Mouse (Mus musculus) erythroblast, embryonic 14.5 days (primary cell): ENCODE results near the gene Cd81. TPM values are rescaled to one million over a fixed set of nuclear protein-coding genes. Genes with fewer than 3 reads are reported as not detected.

Experiments
- H3K27me3 ChIP-seq: 2 replicates; pipeline ENCODE4 v1.6.1; 2012; ENCODE audit warnings: inconsistent platforms; ENCODE audit not compliant: control insufficient read depth
- H3K36me3 ChIP-seq: 2 replicates; pipeline ENCODE4 v1.6.1; 2012; ENCODE audit warnings: mild to moderate bottlenecking, inconsistent platforms; ENCODE audit not compliant: control insufficient read depth
- H3K4me1 ChIP-seq: 2 replicates; pipeline ENCODE4 v1.6.1; 2012; ENCODE audit warnings: inconsistent platforms; ENCODE audit not compliant: control insufficient read depth
- H3K4me3 ChIP-seq: replicated peaks from 2 replicates; pipeline ENCODE3; 2012; ENCODE audit warnings: moderate library complexity, mild to moderate bottlenecking, inconsistent platforms
- H3K9me3 ChIP-seq: 2 replicates; pipeline ENCODE4 v1.6.1; 2012; ENCODE audit warnings: low read length, inconsistent platforms, mixed read lengths; ENCODE audit not compliant: control insufficient read depth
- GATA1 ChIP-seq: IDR thresholded peaks from 2 replicates; pipeline ENCODE4 v1.6.1; 2012; ENCODE audit warnings: low read length, inconsistent platforms, mixed read lengths
- TAL1 ChIP-seq: IDR thresholded peaks from 3 replicates; pipeline ENCODE4 v1.6.1; 2012; ENCODE audit warnings: low read length, inconsistent platforms, mixed read lengths
- polyA plus RNA-seq: library from polyadenylated mRNA; stranded (reverse); fragments of >175 nt; gene quantifications from 2 replicates; pipeline ENCODE4 v1.2.3, GENCODE M21; 2012

Cd81 gene
- polyA plus RNA-seq, 1 experiment, result 5.9 TPM

DNA sequence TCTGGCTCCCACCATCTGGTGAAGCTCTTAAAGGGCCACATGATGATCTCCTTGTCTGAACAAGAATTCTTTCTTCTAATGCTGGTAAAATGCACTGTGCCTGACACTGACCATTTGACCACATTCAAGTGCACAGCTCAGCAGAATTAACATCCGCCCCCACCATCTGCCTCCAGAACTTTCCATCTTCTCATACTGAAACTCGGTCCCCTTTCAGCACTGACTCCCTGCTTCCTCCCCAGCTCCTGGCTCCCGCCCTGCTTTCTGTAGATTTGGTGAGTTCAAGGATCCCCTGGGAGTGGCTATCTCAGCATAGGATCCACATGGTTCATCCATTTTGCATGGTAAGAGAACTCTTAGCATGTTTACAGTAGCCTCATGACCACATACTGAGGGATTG lies 31.8 kb upstream of the Cd81 start:
- TF ChIP-seq GATA1 (no peak), TAL1 (no peak)
- Histone ChIP-seq H3K36me3 (peaks cover 30% of the 10 kb centered on the region), H3K27me3 (no peaks in the 10 kb centered on the region), H3K4me3 (no peak overlapping the region), H3K4me1 (peaks cover 19% of the 10 kb centered on the region), H3K9me3 (no peaks in the 10 kb centered on the region)

GRCm38 (mm10) chr7:143021356-143022164 lies 31.0 kb upstream of the Cd81 start:
- Histone ChIP-seq H3K4me3 (no peak overlapping the region), H3K9me3 (no peaks in the 10 kb centered on the region), H3K36me3 (peaks cover 30% of the 10 kb centered on the region), H3K4me1 (peaks cover 13% of the 10 kb centered on the region), H3K27me3 (no peaks in the 10 kb centered on the region)
- TF ChIP-seq TAL1, result no peak
- TF ChIP-seq GATA1, result no peak

DNA sequence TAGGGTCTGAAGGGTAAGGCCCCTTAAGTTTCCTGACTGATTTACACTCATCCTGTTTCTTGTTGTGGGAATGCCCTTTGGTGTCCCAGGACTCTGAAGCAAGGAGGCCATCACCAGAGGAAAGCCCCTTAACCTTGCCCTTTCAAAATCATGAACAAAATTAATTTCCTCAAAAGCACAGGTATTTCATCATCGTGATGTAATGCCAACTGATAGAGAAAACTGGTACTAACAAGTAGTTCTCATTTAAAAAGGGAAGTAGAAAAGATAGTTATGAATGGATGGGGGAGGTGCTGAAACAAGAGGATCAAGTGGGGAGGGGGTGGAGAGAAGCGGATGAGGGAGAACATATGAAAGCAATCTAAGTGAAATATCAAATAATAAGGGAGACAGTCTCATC lies 29.0 kb upstream of the Cd81 start:
- Histone ChIP-seq H3K9me3 (no peaks in the 10 kb centered on the region), H3K4me3 (no peak overlapping the region), H3K4me1 (peaks cover 6% of the 10 kb centered on the region), H3K27me3 (no peaks in the 10 kb centered on the region; the same call in 1 of the 2 replicates), H3K36me3 (peaks cover 13% of the 10 kb centered on the region)
- TF ChIP-seq GATA1 (no peak), TAL1 (no peak)

- Histone ChIP-seq H3K4me3 (no peak overlapping the region), H3K4me1 (peaks cover 5% of the 10 kb centered on the region), H3K27me3 (no peaks in the 10 kb centered on the region; the same call in 1 of the 2 replicates), H3K36me3 (peaks cover 7% of the 10 kb centered on the region), H3K9me3 (no peaks in the 10 kb centered on the region)
- TF ChIP-seq TAL1 (no peak), GATA1 (no peak)
Measured at GRCm38 (mm10) chr7:143024293-143024692, 28.2 kb upstream of the Cd81 start.

GRCm38 (mm10) chr7:143025496-143025895 lies 27.0 kb upstream of the Cd81 start:
- no peak for TF ChIP-seq GATA1
- no peak for TF ChIP-seq TAL1
- Histone ChIP-seq H3K9me3 (no peaks in the 10 kb centered on the region), H3K36me3 (peaks cover 2% of the 10 kb centered on the region), H3K4me3 (no peak overlapping the region), H3K27me3 (no peaks in the 10 kb centered on the region; the same call in 1 of the 2 replicates), H3K4me1 (peaks cover 5% of the 10 kb centered on the region)

DNA sequence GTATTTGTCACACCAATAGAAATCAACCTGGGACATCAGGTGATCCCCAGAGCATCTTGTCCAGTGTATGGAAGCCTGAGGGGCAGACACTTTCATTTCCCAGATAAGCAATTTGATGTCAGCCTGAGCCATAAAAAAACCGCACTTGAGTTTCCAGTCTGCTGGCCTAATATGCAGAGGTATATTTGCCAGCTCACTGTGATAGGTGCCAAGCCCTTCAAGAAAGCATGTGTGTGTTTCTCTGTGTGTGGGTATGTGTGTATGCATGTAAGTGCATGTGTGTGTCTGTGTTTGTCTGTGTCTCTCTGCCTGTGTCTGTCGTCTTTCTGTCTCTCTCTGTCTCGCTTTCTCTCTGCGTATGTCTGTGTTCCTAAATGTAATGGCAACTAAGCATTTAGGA lies 25.3 kb upstream of the Cd81 start:
- Histone ChIP-seq H3K27me3 (no peaks in the 10 kb centered on the region; the same call in 1 of the 2 replicates), H3K36me3 (no peaks in the 10 kb centered on the region), H3K9me3 (no peaks in the 10 kb centered on the region), H3K4me1 (no peaks in the 10 kb centered on the region), H3K4me3 (no peak overlapping the region)
- TF ChIP-seq GATA1, result no peak
- no peak for TF ChIP-seq TAL1

DNA sequence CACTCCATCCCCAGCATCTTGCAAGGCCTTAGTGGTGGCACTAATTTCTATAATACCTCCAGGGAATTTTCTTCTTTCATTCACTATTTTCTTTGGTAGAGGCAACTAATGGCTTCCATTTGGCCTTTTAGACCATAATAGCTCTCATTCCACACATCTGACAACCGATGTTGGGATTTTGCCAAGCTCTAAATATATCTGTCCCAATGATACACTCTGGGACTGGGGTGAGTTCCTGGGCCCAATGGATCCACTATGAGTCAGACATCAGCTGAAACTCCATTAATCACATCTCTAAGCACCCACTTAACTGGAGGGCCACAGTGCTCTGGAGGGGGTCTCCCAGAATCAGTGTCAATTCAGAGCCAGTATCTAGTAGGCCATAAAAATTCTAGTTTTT lies 20.7 kb upstream of the Cd81 start:
- no peak for TF ChIP-seq GATA1
- no peak for TF ChIP-seq TAL1
- Histone ChIP-seq H3K4me3 (no peak overlapping the region), H3K9me3 (no peaks in the 10 kb centered on the region), H3K36me3 (no peaks in the 10 kb centered on the region), H3K27me3 (no peaks in the 10 kb centered on the region; the same call in 1 of the 2 replicates), H3K4me1 (no peaks in the 10 kb centered on the region)

- H3K36me3 ChIP-seq, result no peaks in the 10 kb centered on the region
- H3K9me3 ChIP-seq, result no peaks in the 10 kb centered on the region
- no peaks in the 10 kb centered on the region for H3K4me1 ChIP-seq
- TF ChIP-seq GATA1, result no peak
- TF ChIP-seq TAL1, result no peak
- H3K4me3 ChIP-seq, result no peak overlapping the region
- no peaks in the 10 kb centered on the region; the same call in 1 of the 2 replicates for H3K27me3 ChIP-seq
Measured at GRCm38 (mm10) chr7:143033581-143033980, 19.0 kb upstream of the Cd81 start.

- Histone ChIP-seq H3K36me3 (no peaks in the 10 kb centered on the region), H3K27me3 (no peaks in the 10 kb centered on the region; the same call in 1 of the 2 replicates), H3K9me3 (no peaks in the 10 kb centered on the region), H3K4me1 (no peaks in the 10 kb centered on the region), H3K4me3 (no peak overlapping the region)
- TF ChIP-seq TAL1 (no peak), GATA1 (no peak)
Measured at GRCm38 (mm10) chr7:143034112-143034511, 18.4 kb upstream of the Cd81 start.
